Mouse (Mus musculus): ENCODE measurements around the gene Rev1. TPM values are rescaled to one million over a fixed set of nuclear protein-coding genes. Genes with fewer than 3 reads are reported as not detected.

The Rev1 gene
- polyA plus RNA-seq, 1 experiment from 2014 or later: 19.0 TPM

DNA sequence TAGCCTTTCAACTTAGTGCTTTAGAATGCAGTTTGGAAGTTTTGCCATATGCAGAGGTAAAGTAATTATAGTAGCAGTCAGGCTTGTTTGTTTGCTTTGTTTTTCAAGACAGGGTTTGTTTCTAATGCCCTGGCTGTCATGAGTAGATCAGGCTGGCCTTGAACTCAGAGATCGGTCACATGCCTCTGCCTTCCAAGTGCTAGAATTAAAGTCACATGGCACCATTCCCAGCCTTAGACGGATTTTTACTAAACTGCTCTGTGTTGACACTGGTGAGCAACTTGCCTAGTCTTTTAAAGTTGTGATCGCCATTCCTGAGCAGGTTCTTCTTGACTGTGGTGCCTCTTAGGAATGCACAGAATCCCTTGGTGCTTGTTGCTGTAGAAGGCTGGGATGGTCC is 122.9 kb downstream of the Rev1 start:
- no peak for ATAC-seq
- no peak overlapping the region for H3K4me3 ChIP-seq (replicated peaks)
- no peak overlapping the region for H3K4me2 ChIP-seq (replicated peaks)
- no peaks in the 10 kb centered on the region for H3K4me1 ChIP-seq (replicated peaks)
- H3K9ac ChIP-seq: no peak overlapping the region
- no peaks in the 10 kb centered on the region for H3K36me3 ChIP-seq
- H3K27me3 ChIP-seq (replicated peaks): no peaks in the 10 kb centered on the region
- no peaks in the 10 kb centered on the region for H3K9me3 ChIP-seq
- H3K27ac ChIP-seq: no peak overlapping the region
- WGBS: 67% methylated on average over 3 of the region's 3 CpGs

- ATAC-seq: no peak
- Histone ChIP-seq H3K9ac (no peak overlapping the region), H3K4me1 (replicated peaks) (peaks cover 5% of the 10 kb centered on the region; the same call in 1 of the 2 replicates), H3K9me3 (no peaks in the 10 kb centered on the region), H3K4me2 (replicated peaks) (no peak overlapping the region), H3K4me3 (replicated peaks) (no peak overlapping the region), H3K36me3 (no peaks in the 10 kb centered on the region), H3K27ac (no peak overlapping the region), H3K27me3 (replicated peaks) (no peaks in the 10 kb centered on the region)
- WGBS: 77% methylated on average over 3 of the region's 3 CpGs
Observed at GRCm38 (mm10) chr1:38003046-38003445, 126.6 kb downstream of the Rev1 start.

Other genes with a start within 250 kb of the Rev1 start
- 29.7 and 29.8 TPM in 2 replicates for gene Mitd1, start 239.4 kb downstream of the Rev1 start, polyA plus RNA-seq (2015; fragmentation: Nextera tagmentation; extraction: Ambion mirVana)
- gene Mrpl30, start 239.3 kb downstream of the Rev1 start, polyA plus RNA-seq (2015; fragmentation: Nextera tagmentation; extraction: Ambion mirVana): 255 and 258 TPM in 2 replicates
- not detected in 2 replicates for gene Lyg2, start 213.3 kb downstream of the Rev1 start, polyA plus RNA-seq (2015; fragmentation: Nextera tagmentation; extraction: Ambion mirVana)
- gene Lyg1, start 172.0 kb downstream of the Rev1 start, polyA plus RNA-seq (2015; fragmentation: Nextera tagmentation; extraction: Ambion mirVana): not detected in 2 replicates
- gene Txndc9, start 131.9 kb downstream of the Rev1 start, polyA plus RNA-seq (2015; fragmentation: Nextera tagmentation; extraction: Ambion mirVana): 130 and 146 TPM in 2 replicates
- 26.2 and 28.7 TPM in 2 replicates for gene Eif5b, start 131.8 kb downstream of the Rev1 start, polyA plus RNA-seq (2015; fragmentation: Nextera tagmentation; extraction: Ambion mirVana)